Comparison of ENCODE assay signal across 16 mouse cellular contexts in the genomic region with DNA sequence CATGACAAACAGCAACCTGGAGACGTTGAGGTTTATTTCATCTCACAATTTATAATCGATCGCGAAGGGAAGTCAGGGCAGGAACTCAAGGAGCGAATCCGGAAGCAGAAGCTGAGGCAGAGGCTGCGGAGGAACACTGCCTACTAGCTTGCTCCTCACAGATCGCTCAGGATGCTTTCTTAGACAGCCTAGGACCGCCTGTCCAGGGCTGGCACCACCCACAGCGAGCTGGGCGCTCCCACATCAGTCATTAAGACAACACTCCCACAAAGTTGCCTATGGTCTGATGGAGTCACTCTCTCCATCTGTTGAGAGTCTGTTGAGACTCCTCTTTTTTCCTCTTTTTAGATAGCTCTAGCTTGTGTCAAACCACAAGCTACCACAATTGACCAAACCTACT. TPM values are rescaled to one million over a fixed set of nuclear protein-coding genes. Genes with fewer than 3 reads are reported as not detected.
DNase-seq lines count a peak whose midpoint lies in the region; ATAC-seq lines count a peak whose summit lies in the region.
"Had no signal": no experiment of that assay in that cellular context is flagged by ENCODE, and none has a peak within 500 bp of the region (broad histone marks: within the 10 kb centered on the region; RNA-seq: fewer than 3 reads in every experiment).

No protein-coding gene starts in this region.

- H3K9me3 ChIP-seq in liver, embryonic 11.5 days (ENCODE audit: control insufficient read depth, low read length): no peaks in the 10 kb centered on the region
- H3K9me3 ChIP-seq: hindbrain, embryonic 15.5 days had no signal

- ATAC-seq in liver, embryonic 11.5 days (replicated peaks; ENCODE audit: low FRiP score): no peak
- ATAC-seq: forebrain, embryonic 14.5 days had no signal

- no peaks in the 10 kb centered on the region for H3K27me3 ChIP-seq in liver, embryonic 11.5 days (replicated peaks; ENCODE audit: control insufficient read depth, insufficient read depth, low read length)
- H3K27me3 ChIP-seq: hindbrain, embryonic 15.5 days had no signal

- no peak overlapping the region for H3K27ac ChIP-seq in liver, embryonic 11.5 days (ENCODE audit: low read depth, low read length)
- H3K27ac ChIP-seq: hindbrain, embryonic 15.5 days; macrophage had no signal

- peak overlapping the region; percentile 16 for H3K4me2 ChIP-seq in liver, embryonic 11.5 days
- H3K4me2 ChIP-seq: hindbrain, embryonic 15.5 days had no signal

- H3K4me3 ChIP-seq in liver, embryonic 11.5 days (ENCODE audit: low read depth, low read length): no peak overlapping the region
- H3K4me3 ChIP-seq: hindbrain, embryonic 15.5 days had no signal

- no peaks in the 10 kb centered on the region for H3K36me3 ChIP-seq in liver, embryonic 11.5 days (ENCODE audit: control insufficient read depth, insufficient read depth, low read length)
- H3K36me3 ChIP-seq: hindbrain, embryonic 15.5 days had no signal

- no peaks in the 10 kb centered on the region for H3K4me1 ChIP-seq in liver, embryonic 11.5 days (replicated peaks; ENCODE audit: control insufficient read depth, insufficient read depth, low read length)
- H3K4me1 ChIP-seq: hindbrain, embryonic 15.5 days had no signal

- WGBS in liver, embryonic 11.5 days: 49% methylated on average over 11 of the region's 11 CpGs

- no peak overlapping the region for H3K9ac ChIP-seq in liver, embryonic 11.5 days (ENCODE audit: low read depth, low read length)
- H3K9ac ChIP-seq: hindbrain, embryonic 15.5 days had no signal

- DNase-seq in embryo, embryonic 10 days (ENCODE audit: low spot score): peak; percentile 20
- no peak for DNase-seq in embryo, embryonic 10.5 days (ENCODE audit: low spot score)
- no peak for DNase-seq in liver, embryonic 11.5 days (ENCODE audit: low spot score)
- DNase-seq in liver: no peak
- DNase-seq in embryo, embryonic 9.5 days (ENCODE audit: extremely low spot score): peak; percentile 12
- peak; percentile 12 for DNase-seq in naive thymus-derived CD4-positive, alpha-beta T cell, adult 2 months (ENCODE audit: low read depth)
- DNase-seq in frontal cortex, adult 2 months (ENCODE audit: extremely low spot score in 1 of 2, low spot score in 1 of 2): no peak
- no peak for DNase-seq in urinary bladder, postnatal 14 days (ENCODE audit: low spot score)
- DNase-seq: adrenal gland, adult 8-10 months; cerebellum, postnatal 14 days; gastrocnemius, postnatal 10 days; kidney, adult 8-10 months; right cerebral cortex, postnatal 14 days had no signal

RNA-seq across cellular contexts. Expression of gene Nmnat2, which starts 20.8 kb away (rescaled TPM):
- 0.10 and 0.27 TPM in 2 replicates for polyA plus RNA-seq in liver, embryonic 11.5 days (2014; fragmentation: Nextera tagmentation; extraction: Ambion mirVana)
- polyA plus RNA-seq in frontal cortex, adult 2 months (2012; rRNA removed): 71.2 and 81.0 TPM in 2 replicates
- polyA plus RNA-seq: macrophage had no signal

RNA-seq across cellular contexts. Expression of gene Smg7, which starts 31.5 kb away (rescaled TPM):
- 28.5 and 29.5 TPM in 2 replicates for polyA plus RNA-seq in liver, embryonic 11.5 days (2014; fragmentation: Nextera tagmentation; extraction: Ambion mirVana)
- 42.6 and 47.8 TPM in 2 replicates for polyA plus RNA-seq in frontal cortex, adult 2 months (2012; rRNA removed)

Comparison
In these comparisons a context has a peak if more than half of its experiments do, and no peak if none do; other contexts are left out.
1. DNase-seq: peak in embryo, embryonic 10 days (single experiment), embryo, embryonic 9.5 days (single experiment) and naive thymus-derived CD4-positive, alpha-beta T cell, adult 2 months (single experiment); none in embryo, embryonic 10.5 days (single experiment), liver, embryonic 11.5 days (single experiment), liver (single experiment), frontal cortex, adult 2 months (0 of 2) and urinary bladder, postnatal 14 days (single experiment).
2. RNA of gene Nmnat2, which starts 20.8 kb away (polyA plus RNA-seq): 71.2 to 81.0 TPM in frontal cortex, adult 2 months; 0.10 to 0.27 TPM in liver, embryonic 11.5 days; every median in the first group is over 10 times any median in the second.